Mouse (Mus musculus): ENCODE data around the gene Tmem91. TPM values are rescaled to one million over a fixed set of nuclear protein-coding genes. Genes with fewer than 3 reads are reported as not detected.

Gene Tmem91
- polyA plus RNA-seq, 1 experiment from 2014 or later, result 2.0 TPM

DNA sequence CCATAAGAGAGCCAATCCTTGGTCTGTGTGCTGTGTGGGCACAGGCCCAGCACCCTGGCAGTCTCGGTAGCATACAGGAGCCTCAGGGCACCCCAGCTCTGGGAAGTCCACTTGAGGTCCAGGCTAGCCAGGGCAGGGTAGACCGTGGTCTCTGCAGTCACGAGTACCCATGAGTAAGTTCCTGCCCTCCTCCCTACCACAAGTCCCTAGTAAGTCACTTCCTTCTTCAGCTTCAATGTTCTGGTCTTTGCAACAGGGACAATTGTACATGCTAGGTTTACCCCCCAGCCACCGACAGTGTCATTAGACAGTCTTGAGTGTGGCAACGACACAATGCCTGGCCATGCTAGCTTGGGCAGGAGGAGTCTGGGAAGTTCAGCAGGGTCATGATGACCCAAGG is 42.3 kb downstream of the Tmem91 start:
- Histone ChIP-seq H3K36me3 (ENCODE audit: control insufficient read depth, insufficient read depth, low read length) (no peaks in the 10 kb centered on the region; the same call in 1 of the 2 replicates), H3K4me1 (ENCODE audit: control insufficient read depth, insufficient read depth, low read length) (peaks cover 9% of the 10 kb centered on the region)
- WGBS (ENCODE audit: insufficient replicate concordance), result 69% methylated on average over 5 of the region's 5 CpGs

DNA sequence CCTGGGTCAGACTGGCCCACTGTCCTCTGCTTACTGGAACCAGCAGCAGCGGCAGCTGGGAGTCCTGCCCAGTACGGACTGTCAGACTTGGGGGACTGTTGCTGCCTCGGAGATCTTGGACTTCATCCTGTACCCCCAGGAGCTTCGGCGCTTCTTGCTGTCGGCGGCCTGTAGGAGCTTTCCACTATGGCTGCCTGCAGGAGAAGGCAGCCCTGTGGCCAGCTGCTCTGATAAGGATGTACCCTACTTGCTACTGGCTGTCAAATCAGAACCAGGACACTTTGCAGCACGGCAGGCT is 46.7 kb downstream of the Tmem91 start:
- ATAC-seq (replicated peaks; ENCODE audit: insufficient number of reproducible peaks, low FRiP score, low TSS enrichment), result 0 out of 2 replicates have a peak, but pooled peaks have one; percentile 6

More for the DNA sequence above, 42.3 kb downstream of the Tmem91 start:
- H3K27me3 ChIP-seq (ENCODE audit: control insufficient read depth, insufficient read depth, low read length), result 0 out of 2 replicates have a peak, but pooled peaks cover 2% of the 10 kb centered on the region
- no peak overlapping the region for H3K4me3 ChIP-seq (ENCODE audit: low read depth, low read length)
- no peak for ATAC-seq (replicated peaks; ENCODE audit: insufficient number of reproducible peaks, low FRiP score, low TSS enrichment)
- no peak overlapping the region for H3K4me2 ChIP-seq
- no peak overlapping the region for H3K9ac ChIP-seq (ENCODE audit: low read depth, low read length)
- no peak overlapping the region for H3K27ac ChIP-seq (ENCODE audit: low read depth, low read length)
- H3K9me3 ChIP-seq (replicated peaks; ENCODE audit: control insufficient read depth, low read length), result no peaks in the 10 kb centered on the region

DNA sequence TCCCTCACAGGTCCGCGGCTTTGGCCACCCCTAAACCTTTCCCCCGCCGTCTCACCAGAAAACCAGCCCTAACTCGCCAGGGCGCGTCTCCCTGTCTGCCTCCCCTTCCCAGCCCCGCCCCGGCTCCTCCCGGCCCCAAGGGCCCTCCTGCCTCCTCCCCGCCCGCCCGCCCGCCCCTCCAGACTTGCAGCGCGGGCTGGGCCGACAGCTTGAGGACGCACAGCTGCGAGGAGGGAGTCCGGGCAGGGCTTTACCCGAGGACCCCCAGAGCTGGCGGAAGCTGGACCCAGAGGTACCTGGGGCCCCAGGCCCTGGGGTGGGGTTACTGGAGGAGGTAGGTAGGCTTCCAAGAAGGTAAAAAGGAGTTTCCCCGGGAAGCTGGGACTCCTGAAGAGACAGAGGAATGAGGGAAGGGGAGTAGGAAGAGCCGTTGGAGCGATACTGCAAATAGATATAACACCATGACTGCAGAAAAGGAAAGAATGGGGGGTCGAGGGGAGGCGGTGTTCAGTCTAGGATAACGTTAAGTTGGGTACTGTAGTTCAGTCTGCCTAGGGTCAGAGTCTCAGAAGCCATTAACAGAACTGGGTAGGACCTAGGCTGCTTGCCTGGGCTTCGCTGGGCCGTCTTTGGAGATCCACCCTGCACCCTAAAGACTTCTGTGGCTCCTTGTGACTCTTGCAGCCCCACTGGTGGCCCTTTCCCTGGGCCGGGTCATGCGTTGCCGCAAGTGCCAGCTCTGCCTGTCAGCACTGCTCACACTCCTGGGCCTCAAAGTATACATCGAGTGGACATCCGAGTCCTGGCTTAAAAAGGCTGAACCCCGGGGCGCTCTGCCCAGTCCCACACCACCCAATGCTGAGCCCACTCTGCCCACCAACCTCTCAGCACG is 47.3 kb downstream of the Tmem91 start:
- peak overlapping the region; percentile 71 for H3K4me2 ChIP-seq
- H3K27ac ChIP-seq (ENCODE audit: low read depth, low read length), result peak overlapping the region; percentile 67
- peaks cover 35% of the 10 kb centered on the region for H3K4me1 ChIP-seq (ENCODE audit: control insufficient read depth, insufficient read depth, low read length)
- WGBS (ENCODE audit: insufficient replicate concordance), result 13% methylated on average over 37 of the region's 38 CpGs
- peak overlapping the region; percentile 39 for H3K4me3 ChIP-seq (ENCODE audit: low read depth, low read length)
- H3K36me3 ChIP-seq (ENCODE audit: control insufficient read depth, insufficient read depth, low read length), result peaks cover 2% of the 10 kb centered on the region; the same call in 1 of the 2 replicates
- no peaks in the 10 kb centered on the region for H3K9me3 ChIP-seq (replicated peaks; ENCODE audit: control insufficient read depth, low read length)
- H3K9ac ChIP-seq (ENCODE audit: low read depth, low read length), result peak overlapping the region; percentile 25
- ATAC-seq (replicated peaks; ENCODE audit: insufficient number of reproducible peaks, low FRiP score, low TSS enrichment), result peak; percentile 66
- 0 out of 2 replicates have a peak, but pooled peaks cover 2% of the 10 kb centered on the region for H3K27me3 ChIP-seq (ENCODE audit: control insufficient read depth, insufficient read depth, low read length)

More for the DNA sequence above, 46.7 kb downstream of the Tmem91 start:
- 41% methylated on average over 8 of the region's 8 CpGs for WGBS (ENCODE audit: insufficient replicate concordance)
- Histone ChIP-seq H3K4me2 (peak overlapping the region; percentile 71), H3K4me3 (ENCODE audit: low read depth, low read length) (peak overlapping the region; percentile 39; the same call in 1 of the 2 replicates), H3K27ac (ENCODE audit: low read depth, low read length) (no peak overlapping the region), H3K36me3 (ENCODE audit: control insufficient read depth, insufficient read depth, low read length) (peaks cover 2% of the 10 kb centered on the region; the same call in 1 of the 2 replicates), H3K9me3 (replicated peaks; ENCODE audit: control insufficient read depth, low read length) (no peaks in the 10 kb centered on the region), H3K27me3 (ENCODE audit: control insufficient read depth, insufficient read depth, low read length) (0 out of 2 replicates have a peak, but pooled peaks cover 2% of the 10 kb centered on the region), H3K9ac (ENCODE audit: low read depth, low read length) (peak overlapping the region; percentile 25), H3K4me1 (ENCODE audit: control insufficient read depth, insufficient read depth, low read length) (peaks cover 35% of the 10 kb centered on the region)

DNA sequence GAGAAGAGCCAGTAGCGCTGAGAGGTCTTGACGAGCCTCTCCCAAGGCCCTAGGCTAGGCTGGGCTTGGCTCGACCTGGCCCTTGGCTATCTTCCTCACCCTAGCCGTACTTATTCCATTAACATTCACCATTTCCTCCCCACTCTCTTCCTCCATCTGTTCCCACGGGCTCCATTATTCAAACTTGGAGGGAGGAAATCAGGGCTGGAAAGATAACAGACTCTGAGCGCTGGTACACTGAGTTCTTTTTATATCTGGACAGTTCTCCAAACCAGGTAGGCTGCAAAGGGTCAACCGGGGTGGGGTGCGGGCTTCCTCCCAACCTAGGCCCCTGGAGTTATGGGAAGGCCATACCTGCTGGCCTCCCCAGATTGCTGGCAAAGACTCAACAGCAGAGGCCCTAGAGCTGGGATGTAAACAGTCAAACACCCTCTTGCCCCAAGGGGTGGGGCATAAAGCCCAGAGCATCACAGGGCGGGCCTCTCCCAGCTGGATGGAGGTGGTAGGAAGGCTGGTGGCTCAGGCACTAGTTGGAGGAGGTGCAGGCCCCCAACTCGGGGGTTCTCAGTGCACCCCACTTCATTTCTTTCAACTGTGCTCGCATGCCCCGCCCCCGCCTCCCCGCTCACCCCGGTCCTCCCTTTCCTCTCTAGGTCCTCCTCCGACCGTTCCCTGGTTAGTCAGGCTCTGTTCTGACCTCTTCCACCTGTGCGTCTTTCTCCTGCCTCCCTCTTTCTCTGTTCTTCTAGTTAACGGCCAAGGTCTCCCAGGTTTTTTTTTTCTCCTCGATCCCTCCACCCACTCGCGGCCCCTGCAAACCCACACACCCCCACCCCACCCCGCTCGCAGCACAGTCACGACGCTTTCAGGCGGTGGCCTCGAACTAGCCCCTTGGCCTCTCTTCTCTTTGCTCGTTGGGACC is 48.2 kb downstream of the Tmem91 start, which contains the start of gene B3gnt8:
Gene B3gnt8, plus strand, starts transcription at position 146 of the 922 bp plus-strand sequence.
- 8% methylated on average over 29 of the region's 29 CpGs for WGBS (ENCODE audit: insufficient replicate concordance)
- Histone ChIP-seq H3K4me2 (peak within 1 kb of the TSS; percentile 71), H3K4me1 (ENCODE audit: control insufficient read depth, insufficient read depth, low read length) (peaks cover 35% of the 10 kb centered on the region), H3K27ac (ENCODE audit: low read depth, low read length) (peak within 1 kb of the TSS; percentile 67), H3K9ac (ENCODE audit: low read depth, low read length) (peak within 1 kb of the TSS; percentile 25), H3K4me3 (ENCODE audit: low read depth, low read length) (peak within 1 kb of the TSS; percentile 39), H3K9me3 (replicated peaks; ENCODE audit: control insufficient read depth, low read length) (no peaks in the 10 kb centered on the region), H3K27me3 (ENCODE audit: control insufficient read depth, insufficient read depth, low read length) (0 out of 2 replicates have a peak, but pooled peaks cover 2% of the 10 kb centered on the region), H3K36me3 (ENCODE audit: control insufficient read depth, insufficient read depth, low read length) (peaks cover 2% of the 10 kb centered on the region; the same call in 1 of the 2 replicates)
- no peak; the same call in 1 of the 2 replicates for ATAC-seq (replicated peaks; ENCODE audit: insufficient number of reproducible peaks, low FRiP score, low TSS enrichment)

DNA sequence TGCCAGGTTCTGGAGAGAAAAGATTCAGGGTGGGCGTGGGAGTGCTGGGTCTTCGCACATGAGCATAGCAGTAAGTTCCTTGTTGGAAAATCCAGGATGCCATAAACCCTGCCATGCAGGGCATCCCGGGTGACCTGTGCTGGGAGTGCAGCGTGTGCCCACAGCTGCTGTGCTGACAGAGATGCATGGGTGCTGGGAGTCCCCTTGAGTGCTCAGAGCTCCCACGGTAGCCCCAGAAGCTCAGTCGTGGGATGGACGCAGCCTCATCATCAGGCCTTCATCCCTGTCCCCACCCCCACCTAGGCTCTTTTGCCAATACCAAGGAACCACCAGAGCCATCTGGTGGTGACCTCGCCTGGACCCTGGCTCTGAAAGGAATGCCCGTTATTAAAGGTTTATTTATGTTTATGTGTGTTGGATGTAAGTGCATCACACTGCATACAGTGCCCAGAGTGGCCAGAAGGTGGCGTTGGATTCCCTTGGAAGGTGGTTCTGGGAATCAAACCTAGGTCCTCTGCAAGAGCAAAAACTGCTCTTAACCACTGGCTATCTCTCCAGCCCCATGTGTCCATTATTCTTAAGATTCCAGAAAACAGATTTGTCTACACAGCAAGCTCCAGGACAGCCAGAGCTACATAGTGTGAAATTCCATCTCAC is 49.2 kb downstream of the Tmem91 start:
- no peaks in the 10 kb centered on the region for H3K9me3 ChIP-seq (replicated peaks; ENCODE audit: control insufficient read depth, low read length)
- WGBS (ENCODE audit: insufficient replicate concordance), result 75% methylated on average over 10 of the region's 10 CpGs
- H3K27me3 ChIP-seq (ENCODE audit: control insufficient read depth, insufficient read depth, low read length), result 0 out of 2 replicates have a peak, but pooled peaks cover 2% of the 10 kb centered on the region
- H3K4me2 ChIP-seq, result no peak overlapping the region
- H3K4me1 ChIP-seq (ENCODE audit: control insufficient read depth, insufficient read depth, low read length), result peaks cover 35% of the 10 kb centered on the region
- H3K9ac ChIP-seq (ENCODE audit: low read depth, low read length), result no peak overlapping the region
- peaks cover 2% of the 10 kb centered on the region; the same call in 1 of the 2 replicates for H3K36me3 ChIP-seq (ENCODE audit: control insufficient read depth, insufficient read depth, low read length)
- peak overlapping the region; percentile 67; the same call in 1 of the 2 replicates for H3K27ac ChIP-seq (ENCODE audit: low read depth, low read length)
- ATAC-seq (replicated peaks; ENCODE audit: insufficient number of reproducible peaks, low FRiP score, low TSS enrichment), result no peak
- no peak overlapping the region for H3K4me3 ChIP-seq (ENCODE audit: low read depth, low read length)

DNA sequence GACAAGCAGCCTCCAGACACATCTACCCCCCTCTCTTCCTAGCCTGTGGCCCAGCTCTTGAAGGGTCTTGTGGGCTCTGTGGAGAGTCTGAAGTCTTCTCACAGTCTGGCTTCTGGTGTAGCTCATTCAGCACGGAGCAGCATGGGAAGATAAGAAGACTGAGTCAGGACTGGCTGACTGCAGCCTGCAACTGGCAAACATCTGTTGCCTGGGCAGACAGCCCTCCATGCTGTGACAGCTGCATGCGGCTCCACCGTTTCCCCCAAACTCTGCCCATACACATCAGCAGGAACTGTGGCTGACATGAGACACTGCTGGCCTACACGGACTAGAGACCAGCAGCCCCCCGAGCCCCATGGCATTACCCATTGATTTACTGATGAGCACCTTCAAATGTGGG is 50.1 kb downstream of the Tmem91 start:
- H3K27ac ChIP-seq (ENCODE audit: low read depth, low read length), result peak overlapping the region; percentile 69
- H3K4me3 ChIP-seq (ENCODE audit: low read depth, low read length), result no peak overlapping the region
- 0 out of 2 replicates have a peak, but pooled peaks cover 2% of the 10 kb centered on the region for H3K36me3 ChIP-seq (ENCODE audit: control insufficient read depth, insufficient read depth, low read length)
- WGBS (ENCODE audit: insufficient replicate concordance), result 33% methylated on average over 5 of the region's 5 CpGs
- no peak for ATAC-seq (replicated peaks; ENCODE audit: insufficient number of reproducible peaks, low FRiP score, low TSS enrichment)
- peaks cover 38% of the 10 kb centered on the region for H3K4me1 ChIP-seq (ENCODE audit: control insufficient read depth, insufficient read depth, low read length)
- H3K9me3 ChIP-seq (replicated peaks; ENCODE audit: control insufficient read depth, low read length), result no peaks in the 10 kb centered on the region
- no peak overlapping the region for H3K9ac ChIP-seq (ENCODE audit: low read depth, low read length)
- 0 out of 2 replicates have a peak, but pooled peaks cover 2% of the 10 kb centered on the region for H3K27me3 ChIP-seq (ENCODE audit: control insufficient read depth, insufficient read depth, low read length)
- no peak overlapping the region for H3K4me2 ChIP-seq

DNA sequence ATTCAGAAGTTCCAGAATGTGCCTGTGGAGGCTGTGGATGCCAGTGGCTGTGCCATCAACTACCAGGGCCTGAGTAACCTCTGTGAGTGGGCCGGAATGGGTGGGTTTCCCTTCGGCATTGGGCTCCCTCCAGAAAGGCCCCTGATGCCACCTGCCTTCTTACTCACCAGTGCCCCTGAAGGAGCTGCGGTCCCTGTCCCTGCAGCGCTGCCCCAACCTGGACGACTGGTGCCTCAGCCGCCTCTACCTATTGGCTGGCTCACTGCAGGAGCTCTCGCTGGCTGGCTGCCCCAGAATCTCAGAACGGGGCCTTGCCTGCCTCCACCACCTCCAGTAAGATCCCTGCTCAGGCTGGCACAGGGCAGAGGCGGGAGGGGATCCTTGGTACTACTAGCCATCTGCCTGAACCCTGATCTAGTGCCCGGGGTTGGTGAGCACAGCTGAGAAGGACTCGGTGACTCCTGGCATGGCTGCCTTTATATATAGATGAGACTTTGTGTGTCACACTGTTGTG is 51.1 kb downstream of the Tmem91 start:
- no peak for ATAC-seq (replicated peaks; ENCODE audit: insufficient number of reproducible peaks, low FRiP score, low TSS enrichment)
- H3K36me3 ChIP-seq (ENCODE audit: control insufficient read depth, insufficient read depth, low read length), result 0 out of 2 replicates have a peak, but pooled peaks cover 2% of the 10 kb centered on the region

More for the DNA sequence above, 51.1 kb downstream of the Tmem91 start:
- Histone ChIP-seq H3K4me2 (no peak overlapping the region), H3K4me1 (ENCODE audit: control insufficient read depth, insufficient read depth, low read length) (peaks cover 40% of the 10 kb centered on the region), H3K9me3 (replicated peaks; ENCODE audit: control insufficient read depth, low read length) (no peaks in the 10 kb centered on the region), H3K4me3 (ENCODE audit: low read depth, low read length) (no peak overlapping the region), H3K9ac (ENCODE audit: low read depth, low read length) (no peak overlapping the region), H3K27me3 (ENCODE audit: control insufficient read depth, insufficient read depth, low read length) (0 out of 2 replicates have a peak, but pooled peaks cover 2% of the 10 kb centered on the region), H3K27ac (ENCODE audit: low read depth, low read length) (no peak overlapping the region)
- 88% methylated on average over 11 of the region's 11 CpGs for WGBS (ENCODE audit: insufficient replicate concordance)

Data from heart, embryonic 11.5 days (tissue).